Mouse (Mus musculus): ENCODE measurements around the gene Erich2.

DNA sequence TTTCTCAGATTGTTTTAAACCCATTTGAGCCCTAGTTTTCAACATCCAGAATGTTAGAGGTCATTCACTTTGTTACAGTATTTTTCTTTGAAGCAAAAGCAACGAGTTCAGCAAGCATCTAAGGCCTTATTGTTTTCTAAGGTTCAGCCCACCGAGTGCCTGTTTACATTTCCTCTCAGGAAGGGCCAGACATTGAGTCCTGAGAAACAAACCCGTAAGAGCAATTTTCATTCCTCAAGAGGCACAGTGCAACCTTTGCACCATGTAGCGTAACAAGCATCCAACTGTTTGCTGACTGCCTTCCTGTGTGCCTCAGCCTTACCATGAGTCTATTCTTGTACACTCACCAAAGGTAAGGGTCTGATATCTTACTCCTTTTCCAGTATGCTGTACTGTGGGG, 44.2 kb downstream of the Erich2 start, which contains the start of gene Gad1:
- TF ChIP-seq CTCF (IDR thresholded peaks at IDR 0.05; ENCODE audit: low read depth, low read length) (no peak), POLR2A (IDR thresholded peaks at IDR 0.05; ENCODE audit: extremely low read depth, insufficient read depth, low read length) (no peak)
